Mouse (Mus musculus) yolk sac, embryonic 10.5 days (tissue): ENCODE results near the gene Uvrag.
"Not testable (repeated sequence)": the region's sequence is repeated elsewhere in the genome, so short reads cannot be mapped to it uniquely, and the experiment has no call there.

Experiments used
- DNase-seq: peaks from one replicate; pipeline ENCODE4 v3.0.0-alpha.2; 2017; ENCODE audit warnings: low spot score

The Uvrag gene

GRCm38 (mm10) chr7:99097781-99098180 is 43.2 kb downstream of the Uvrag start:
- no peak for DNase-seq

- no peak for DNase-seq
These were observed 43.8 kb downstream of the Uvrag start for GRCm38 (mm10) chr7:99097128-99097527.

- DNase-seq, result no peak
These were observed 45.8 kb downstream of the Uvrag start for GRCm38 (mm10) chr7:99095191-99095590.

- DNase-seq, result no peak
These were observed 46.6 kb downstream of the Uvrag start for GRCm38 (mm10) chr7:99094336-99094735.

- DNase-seq, result no peak
These were observed 48.9 kb downstream of the Uvrag start for GRCm38 (mm10) chr7:99091915-99092645.

- DNase-seq, result no peak
These were observed 51.2 kb downstream of the Uvrag start for GRCm38 (mm10) chr7:99089716-99090115.

GRCm38 (mm10) chr7:99088576-99089346 is 52.2 kb downstream of the Uvrag start:
- DNase-seq, result no peak

- DNase-seq, result no peak
These were observed 53.4 kb downstream of the Uvrag start for GRCm38 (mm10) chr7:99087581-99087980.

- no peak for DNase-seq
These were observed 54.1 kb downstream of the Uvrag start for GRCm38 (mm10) chr7:99086646-99087443.

GRCm38 (mm10) chr7:99085249-99085648 is 55.7 kb downstream of the Uvrag start:
- DNase-seq, result no peak

GRCm38 (mm10) chr7:99079522-99079921 is 61.4 kb downstream of the Uvrag start:
- DNase-seq, result no peak

GRCm38 (mm10) chr7:99078805-99079204 is 62.1 kb downstream of the Uvrag start:
- DNase-seq, result no peak

GRCm38 (mm10) chr7:99077234-99077633 is 63.7 kb downstream of the Uvrag start:
- no peak for DNase-seq

GRCm38 (mm10) chr7:99075101-99075500 is 65.8 kb downstream of the Uvrag start:
- no peak for DNase-seq

- peak; percentile 39 for DNase-seq
These were observed 67.1 kb downstream of the Uvrag start for GRCm38 (mm10) chr7:99073734-99074372.

GRCm38 (mm10) chr7:99067710-99068109 is 73.2 kb downstream of the Uvrag start:
- DNase-seq, result no peak

- DNase-seq, result no peak
These were observed 75.0 kb downstream of the Uvrag start for GRCm38 (mm10) chr7:99065920-99066319.

GRCm38 (mm10) chr7:99065391-99065831 is 75.5 kb downstream of the Uvrag start:
- DNase-seq, result peak; percentile 59

- DNase-seq, result no peak
These were observed 76.1 kb downstream of the Uvrag start for GRCm38 (mm10) chr7:99064795-99065194.

GRCm38 (mm10) chr7:99062263-99062662 is 78.7 kb downstream of the Uvrag start:
- DNase-seq, result not testable (repeated sequence)

- DNase-seq, result no peak
These were observed 79.8 kb downstream of the Uvrag start for GRCm38 (mm10) chr7:99061056-99061680.
